Mouse (Mus musculus) retina, postnatal 7 days (tissue): ENCODE measurements around the gene Gse1.

Source experiments
- DNase-seq: peaks from one replicate; pipeline ENCODE4 v3.0.0-alpha.2; 2012; ENCODE audit warnings: low read depth, low spot score

Gse1 gene

GRCm38 (mm10) chr8:120532517-120533215 is 304.4 kb downstream of the Gse1 start:
- peak; percentile 61 for DNase-seq

GRCm38 (mm10) chr8:120533380-120533779 is 305.1 kb downstream of the Gse1 start:
- DNase-seq, result no peak

DNA sequence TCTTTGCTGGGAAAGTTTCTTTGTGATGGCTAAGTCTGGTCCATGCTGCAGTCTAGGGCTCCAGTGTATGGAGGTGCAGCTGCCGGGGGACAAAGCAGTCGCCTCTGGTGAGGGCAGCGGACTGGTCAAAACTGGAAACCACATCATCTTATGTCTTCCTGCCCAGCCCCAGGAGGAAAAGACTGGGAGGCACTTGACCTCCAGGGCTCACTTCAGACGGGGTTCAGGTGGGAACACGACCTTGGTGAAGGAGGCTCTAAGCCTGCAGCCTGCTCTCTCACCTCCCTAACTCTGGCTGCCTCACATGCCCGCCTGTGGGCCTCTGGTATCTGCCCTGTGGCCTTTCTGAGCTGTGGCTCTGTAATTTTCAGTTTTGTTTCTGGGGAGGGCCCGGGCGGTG is 305.8 kb downstream of the Gse1 start:
- DNase-seq, result no peak

GRCm38 (mm10) chr8:120534504-120535368 is 306.5 kb downstream of the Gse1 start:
- peak; percentile 82 for DNase-seq

GRCm38 (mm10) chr8:120535452-120536305 is 307.4 kb downstream of the Gse1 start:
- DNase-seq, result no peak

- no peak for DNase-seq
These were observed 308.3 kb downstream of the Gse1 start for GRCm38 (mm10) chr8:120536306-120537206.

- DNase-seq, result peak; percentile 68
These were observed 309.1 kb downstream of the Gse1 start for GRCm38 (mm10) chr8:120537207-120537817.

DNA sequence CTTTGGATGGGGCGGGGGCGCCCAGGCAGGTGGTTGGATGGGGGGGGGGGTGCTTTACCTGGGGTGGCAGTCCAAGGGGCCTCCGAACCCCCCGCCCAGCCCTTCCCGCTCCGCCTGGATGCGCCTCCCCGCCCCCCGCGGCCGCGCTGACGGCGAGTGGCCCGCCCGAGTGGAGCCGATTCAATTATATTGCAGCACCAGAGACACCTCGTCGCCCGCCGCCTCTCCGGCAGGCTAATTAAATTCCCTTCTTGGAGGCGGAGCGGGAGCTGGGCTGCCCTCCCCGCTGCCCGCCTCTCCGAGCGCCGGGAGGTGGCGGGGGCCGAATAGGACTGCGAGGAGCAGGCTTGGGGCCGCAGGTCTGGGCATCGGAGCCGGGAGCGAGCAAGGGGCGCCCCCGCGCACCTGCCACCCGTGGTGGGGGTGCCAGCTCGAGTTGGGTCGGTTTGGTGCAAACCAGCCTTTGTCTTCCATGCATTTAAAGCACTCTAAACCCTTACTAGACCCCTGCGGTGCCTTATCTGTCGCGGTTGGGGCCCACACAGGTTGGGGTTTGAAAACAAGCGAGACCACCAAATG is 309.7 kb downstream of the Gse1 start:
- no peak for DNase-seq

- DNase-seq, result no peak
These were observed 310.4 kb downstream of the Gse1 start for GRCm38 (mm10) chr8:120538397-120539240.

- no peak for DNase-seq
These were observed 311.1 kb downstream of the Gse1 start for GRCm38 (mm10) chr8:120539381-120539774.

GRCm38 (mm10) chr8:120539775-120540625 is 311.7 kb downstream of the Gse1 start:
- no peak for DNase-seq

GRCm38 (mm10) chr8:120542995-120543394 is 314.7 kb downstream of the Gse1 start:
- DNase-seq, result no peak

- DNase-seq, result no peak
These were observed 315.3 kb downstream of the Gse1 start for GRCm38 (mm10) chr8:120543416-120544055.

- DNase-seq, result no peak
These were observed 315.9 kb downstream of the Gse1 start for GRCm38 (mm10) chr8:120544155-120544554.

- no peak for DNase-seq
These were observed 319.3 kb downstream of the Gse1 start for GRCm38 (mm10) chr8:120547562-120547961.

GRCm38 (mm10) chr8:120548313-120548761 is 320.1 kb downstream of the Gse1 start:
- no peak for DNase-seq

DNA sequence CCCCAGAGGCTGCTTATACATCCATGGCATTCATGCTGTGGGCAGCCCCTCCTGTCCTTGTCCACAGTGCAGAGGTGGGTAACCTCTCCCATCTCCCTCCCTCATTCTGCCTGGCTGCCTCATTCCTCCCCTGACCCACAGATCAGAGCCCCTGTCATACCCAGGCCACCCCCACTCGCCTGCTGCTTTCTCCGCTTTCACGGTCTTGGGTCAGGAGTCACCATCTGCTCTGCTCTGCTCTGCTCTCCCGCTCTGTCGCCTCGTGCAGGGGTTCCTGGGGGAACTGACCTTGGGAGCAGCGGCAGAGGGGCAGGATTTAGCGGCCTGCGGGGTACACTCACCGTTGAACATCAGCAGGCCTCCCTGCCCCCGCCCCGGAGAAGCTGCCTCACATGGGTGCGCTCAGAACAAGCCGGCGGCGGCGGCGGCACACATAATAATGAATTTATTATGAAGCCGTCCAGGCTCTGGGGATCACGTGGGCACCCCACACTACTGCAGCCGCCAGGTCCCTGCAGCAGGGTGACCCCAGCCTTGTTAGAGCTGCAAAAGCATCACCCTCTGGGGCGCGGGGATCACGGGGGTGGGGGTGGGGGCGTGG is 321.2 kb downstream of the Gse1 start:
- DNase-seq, result no peak
